Mouse (Mus musculus) naive thymus-derived CD4-positive, alpha-beta T cell, adult 2 months (primary cell): Measurements from ENCODE around the gene Gpr50.

Experiments
- DNase-seq: peaks from one replicate; pipeline ENCODE4 v3.0.0-alpha.2; 2011; ENCODE audit warnings: low read depth

Gpr50 gene

DNA sequence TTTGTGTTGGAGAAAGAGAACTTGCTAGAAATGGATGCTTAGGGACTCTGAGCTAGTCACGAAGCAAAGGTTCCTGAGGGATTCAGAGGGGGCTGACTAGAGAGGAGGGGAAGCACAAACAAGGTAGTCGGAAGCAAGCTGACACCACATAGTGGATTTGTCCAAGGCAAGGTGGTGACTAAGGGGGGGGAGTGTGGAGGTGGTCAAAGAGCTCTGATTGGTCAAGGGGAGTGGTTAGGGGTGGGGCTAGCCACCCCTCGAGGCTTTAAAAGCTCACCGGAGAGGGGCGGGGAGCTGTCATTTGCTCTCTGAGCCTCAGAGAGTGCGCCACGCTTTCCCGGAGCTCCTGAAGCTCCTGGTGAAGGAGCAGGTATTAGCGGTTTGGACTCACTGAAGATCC is at the start of gene Gpr50:
Gpr50 (plus strand) TSS at position 294 of the 400 bp plus-strand sequence.
- no peak for DNase-seq

- peak; percentile 34 for DNase-seq
These were observed 41.2 kb upstream of the Gpr50 start for GRCm38 (mm10) chrX:71622286-71622685.

GRCm38 (mm10) chrX:71623843-71624242 is 39.6 kb upstream of the Gpr50 start:
- peak; percentile 28 for DNase-seq

DNA sequence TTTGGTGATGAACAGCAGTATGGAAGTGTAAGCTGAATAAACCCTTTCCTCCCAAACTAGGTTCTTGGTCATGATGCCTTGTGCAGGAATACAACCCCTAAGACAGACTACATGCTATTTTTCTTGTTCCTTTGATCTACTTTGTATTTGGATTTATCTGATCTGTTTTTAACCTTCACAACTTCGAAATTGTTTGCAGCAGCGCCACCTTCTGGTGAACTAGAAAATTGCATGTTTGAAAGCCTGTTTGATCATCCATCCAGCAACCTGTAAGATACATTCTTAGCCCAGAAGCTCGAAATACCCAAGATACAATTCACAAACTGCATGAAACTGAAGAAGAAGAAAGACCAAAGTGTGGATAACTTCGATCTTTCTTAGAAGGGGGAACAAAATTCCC is 35.2 kb upstream of the Gpr50 start:
- DNase-seq, result peak; percentile 64

- no peak for DNase-seq
These were observed 32.8 kb upstream of the Gpr50 start for GRCm38 (mm10) chrX:71630709-71631108.

- DNase-seq, result no peak
These were observed 32.3 kb upstream of the Gpr50 start for GRCm38 (mm10) chrX:71631130-71631529.

DNA sequence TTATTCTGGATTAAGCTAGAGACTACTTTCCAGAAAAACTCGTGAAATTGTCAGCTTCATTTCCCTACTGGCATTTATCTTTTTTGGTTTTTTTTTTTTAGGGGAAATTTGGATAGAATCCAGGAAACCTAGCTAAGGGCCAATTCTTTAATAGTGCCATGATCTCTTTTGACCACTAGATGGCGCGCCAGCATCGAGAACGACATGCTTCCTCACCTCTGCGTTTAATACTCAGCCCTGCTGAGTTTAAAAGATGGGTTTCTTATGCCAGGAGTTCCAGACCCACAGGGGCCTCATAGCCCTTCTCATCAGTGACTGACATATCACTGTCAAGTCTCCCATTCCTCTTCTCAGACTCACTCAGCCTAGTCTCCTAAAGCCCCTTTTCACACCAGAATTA is 15.5 kb upstream of the Gpr50 start:
- peak; percentile 37 for DNase-seq

DNA sequence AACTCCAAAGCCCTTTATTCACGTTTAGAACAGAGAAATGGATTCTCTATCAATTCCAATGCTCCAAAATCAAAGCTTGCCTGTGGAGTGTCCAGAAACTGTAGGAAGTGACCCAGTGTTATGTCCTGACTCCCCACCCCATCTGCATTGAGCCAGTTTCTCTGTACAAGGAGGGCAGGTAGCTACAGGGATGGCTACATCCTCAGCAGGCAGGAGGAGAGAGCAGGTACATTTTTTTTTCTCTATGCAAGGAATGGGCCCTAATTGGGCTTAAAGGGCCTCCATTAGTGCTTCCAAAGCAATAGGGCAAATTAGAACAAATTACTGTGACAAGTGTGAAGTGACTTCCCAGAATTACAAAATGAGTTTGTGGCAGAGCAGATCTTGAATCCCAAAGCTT is 15.0 kb upstream of the Gpr50 start:
- no peak for DNase-seq

- DNase-seq, result no peak
These were observed 14.5 kb upstream of the Gpr50 start for GRCm38 (mm10) chrX:71648848-71649454.

DNA sequence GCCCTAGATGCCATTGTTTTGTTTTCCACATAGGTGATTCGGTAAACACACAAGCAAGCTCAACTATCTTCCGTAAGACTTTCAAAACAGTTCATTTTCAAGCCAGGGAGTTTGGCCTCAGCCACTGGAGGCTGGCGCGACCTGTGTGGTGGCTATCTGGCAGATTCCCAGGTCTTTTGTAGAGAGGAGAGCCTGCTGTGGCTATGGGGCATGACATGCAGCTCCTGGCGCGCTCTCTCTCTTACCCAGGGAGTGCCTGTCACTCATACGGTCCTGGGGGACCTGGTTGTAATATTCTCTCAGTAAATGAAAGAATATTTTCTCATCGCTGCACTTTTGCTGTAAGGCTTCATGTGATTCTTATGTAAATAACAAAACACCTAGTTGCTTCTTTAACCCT is 13.5 kb upstream of the Gpr50 start:
- no peak for DNase-seq

DNA sequence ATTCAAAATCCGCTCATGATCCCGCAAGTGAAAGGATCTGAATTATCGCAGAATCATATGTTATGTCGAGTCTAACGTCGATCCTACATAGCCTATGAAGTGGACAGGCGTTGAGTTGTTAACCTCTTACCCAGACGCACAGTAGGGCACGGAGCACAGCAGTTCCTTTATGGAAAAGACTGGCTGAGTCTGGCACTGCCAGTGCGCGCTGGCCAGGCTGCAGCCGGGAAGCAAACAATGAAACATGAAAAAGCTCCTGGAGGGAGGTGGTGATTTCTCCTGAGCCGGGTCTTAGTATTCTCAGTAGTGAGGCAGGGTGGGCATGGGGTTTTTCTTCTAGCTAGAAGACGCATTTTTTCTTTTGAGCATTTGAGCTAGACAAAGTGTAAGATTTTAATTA is 1.7 kb upstream of the Gpr50 start:
- no peak for DNase-seq

DNA sequence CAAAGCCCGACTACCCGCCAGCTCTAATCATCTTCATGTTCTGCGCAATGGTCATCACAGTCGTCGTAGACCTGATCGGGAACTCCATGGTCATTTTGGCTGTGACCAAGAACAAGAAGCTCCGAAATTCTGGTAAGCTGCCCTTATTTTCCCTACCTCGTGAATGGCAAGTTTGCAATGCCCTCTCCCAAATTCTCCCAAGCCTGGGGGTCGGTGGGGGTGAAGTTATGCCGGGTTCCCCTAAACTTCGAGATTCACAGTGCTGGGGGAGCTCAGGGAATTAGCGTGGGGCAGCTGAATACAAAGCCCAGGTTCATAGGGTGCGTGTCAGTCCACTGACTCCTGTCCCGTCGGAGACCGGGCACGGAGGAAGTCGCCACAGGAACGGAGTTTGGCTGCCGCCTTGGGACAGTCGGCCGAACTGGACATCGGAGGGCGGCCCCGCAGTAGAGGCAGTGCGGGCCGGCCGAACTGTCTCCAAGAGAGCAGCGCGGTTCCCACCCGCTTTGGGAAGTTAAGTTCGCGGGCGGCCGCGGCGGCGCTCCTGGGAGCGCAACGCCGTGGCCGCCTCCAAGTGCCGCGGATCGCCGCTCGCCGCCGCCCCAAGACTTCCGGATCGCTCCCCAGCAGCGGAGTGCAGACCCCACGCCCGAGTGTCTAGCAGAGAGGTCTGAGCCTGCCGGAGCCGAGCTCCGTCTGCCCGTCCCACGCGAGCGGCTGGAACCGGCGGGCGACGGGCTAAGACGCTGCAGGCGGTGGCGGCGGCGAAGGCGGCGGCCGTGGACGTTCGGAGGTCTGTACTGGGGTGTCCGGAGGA is 612 bp downstream of the Gpr50 start:
- DNase-seq, result no peak

DNA sequence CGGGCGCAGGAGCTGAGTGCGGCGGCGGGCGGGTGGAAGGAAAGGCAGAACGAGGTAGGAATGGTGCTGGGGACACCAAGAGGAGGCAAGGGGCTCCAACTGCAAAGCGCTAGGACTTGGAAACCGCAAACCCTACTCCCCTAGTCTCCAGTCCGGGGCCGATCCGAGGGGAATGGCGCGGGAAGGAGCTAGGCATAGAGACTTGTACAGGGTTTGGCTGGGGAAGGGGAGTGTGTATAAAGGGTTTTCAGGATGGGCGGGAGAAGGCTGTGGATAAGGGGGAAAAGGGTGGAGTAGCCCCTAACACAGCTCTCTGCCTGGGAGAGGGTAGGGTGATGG is 1.2 kb downstream of the Gpr50 start:
- no peak for DNase-seq

DNA sequence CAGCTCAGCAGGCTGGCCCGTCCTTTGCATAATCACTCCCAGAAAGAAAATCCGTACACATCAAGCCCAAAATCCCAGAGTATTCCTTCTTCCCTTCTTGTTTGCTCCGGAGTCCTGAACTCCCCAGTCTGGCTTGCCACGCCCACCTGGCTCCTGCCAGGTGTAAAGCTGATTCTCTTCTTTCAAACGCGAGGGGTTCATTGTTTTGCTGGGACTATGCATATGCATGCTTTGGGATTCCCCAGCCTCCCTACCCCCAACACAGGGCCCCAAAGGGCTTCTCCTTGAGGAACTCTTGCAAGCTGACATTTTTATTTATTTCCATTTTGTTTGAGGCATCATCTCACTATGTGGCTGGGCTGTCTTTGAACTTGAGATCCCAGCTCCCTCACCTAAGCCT is 6.8 kb downstream of the Gpr50 start:
- DNase-seq, result no peak

DNA sequence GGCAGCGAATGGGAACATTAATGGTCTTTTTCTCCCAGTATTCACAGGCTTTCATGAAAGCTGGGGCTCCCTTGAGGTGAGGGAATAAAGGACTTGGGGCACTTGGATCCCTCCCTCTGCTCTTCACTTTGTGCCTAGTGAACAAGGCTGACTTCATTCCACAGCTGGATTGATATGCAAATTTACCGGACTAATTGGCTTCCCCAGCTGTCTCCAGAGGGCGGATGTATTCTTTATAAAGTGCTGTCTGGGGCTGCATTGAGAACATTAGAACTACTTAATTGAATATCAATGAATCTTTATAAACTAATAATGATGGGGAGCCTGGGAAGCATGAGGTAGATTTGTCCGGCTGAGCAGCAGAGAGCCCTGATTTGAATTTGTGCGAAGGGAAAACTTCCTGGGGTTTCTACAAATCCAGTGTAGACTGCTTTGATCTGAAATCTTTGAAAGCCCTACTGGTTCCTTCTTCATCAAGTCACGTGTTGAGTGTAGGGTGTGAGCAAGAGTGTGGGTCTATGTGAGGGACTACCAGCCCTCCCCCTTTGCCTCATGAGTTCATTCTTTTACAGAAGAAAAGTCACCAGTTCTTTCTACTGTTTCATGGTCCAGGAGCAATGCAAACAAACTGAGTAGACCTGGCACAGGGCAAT is 37.5 kb downstream of the Gpr50 start:
- DNase-seq, result no peak
